In the genomic region with DNA sequence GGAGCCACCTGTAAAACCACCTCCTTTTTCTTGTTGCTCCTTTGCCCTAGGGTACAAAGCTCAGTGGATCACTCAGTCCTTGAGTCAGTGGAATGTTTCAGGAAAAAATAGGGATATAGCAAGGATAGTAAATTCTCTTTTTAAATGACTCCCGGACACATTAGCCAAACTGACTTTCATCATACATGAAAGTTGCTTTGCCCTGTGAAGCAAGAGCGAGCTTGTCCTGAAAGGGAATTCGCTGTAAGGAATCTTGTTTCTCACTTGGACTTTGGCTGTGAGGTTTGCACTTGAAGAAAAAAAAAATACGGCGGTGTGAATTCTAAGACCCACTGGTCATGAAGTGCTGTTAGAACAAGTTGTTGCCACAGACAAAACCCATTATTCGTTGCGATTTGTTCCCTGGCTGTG, we compare ENCODE assay signal across 8 mouse cellular contexts. TPM values are rescaled to one million over a fixed set of nuclear protein-coding genes. Genes with fewer than 3 reads are reported as not detected.
DNase-seq lines count a peak whose midpoint lies in the region; ATAC-seq and TF ChIP-seq lines count a peak whose summit lies in the region.

No protein-coding gene starts in this region.

- 25% methylated on average over 7 of the region's 7 CpGs for WGBS in neural tube, embryonic 11.5 days
- 2% methylated on average over 7 of the region's 7 CpGs for WGBS in intestine, embryonic 15.5 days
- 1% methylated on average over 7 of the region's 7 CpGs for WGBS in lung, embryonic 15.5 days

- H3K9ac ChIP-seq in neural tube, embryonic 11.5 days (ENCODE audit: low read length): peak overlapping the region; percentile 97
- H3K9ac ChIP-seq in intestine, embryonic 15.5 days: peak overlapping the region; percentile 99
- peak overlapping the region; percentile 93 for H3K9ac ChIP-seq in lung, embryonic 15.5 days

- H3K36me3 ChIP-seq in neural tube, embryonic 11.5 days (ENCODE audit: control insufficient read depth, insufficient read depth, low read length): no peaks in the 10 kb centered on the region
- no peaks in the 10 kb centered on the region for H3K36me3 ChIP-seq in intestine, embryonic 15.5 days
- no peaks in the 10 kb centered on the region for H3K36me3 ChIP-seq in lung, embryonic 15.5 days

- TF ChIP-seq CTCF in embryonic fibroblast, embryonic 13.5 days (IDR thresholded peaks at IDR 0.05; ENCODE audit: borderline replicate concordance, insufficient read depth, low read length): no peak

- H3K4me1 ChIP-seq in neural tube, embryonic 11.5 days (ENCODE audit: control insufficient read depth, insufficient read depth, low read length): peaks cover 12% of the 10 kb centered on the region; the same call in 1 of the 2 replicates
- H3K4me1 ChIP-seq in embryonic fibroblast, embryonic 13.5 days (ENCODE audit: control insufficient read depth, insufficient read depth, low read length): peaks cover 2% of the 10 kb centered on the region
- peaks cover 2% of the 10 kb centered on the region; the same call in 1 of the 2 replicates for H3K4me1 ChIP-seq in intestine, embryonic 15.5 days (replicated peaks)
- H3K4me1 ChIP-seq in lung, embryonic 15.5 days: peaks cover 37% of the 10 kb centered on the region

- DNase-seq in neural tube, embryonic 11.5 days (ENCODE audit: low spot score): no peak
- no peak for DNase-seq in neural tube, embryonic 10.5 days (ENCODE audit: extremely low spot score, low spot score)
- no peak for DNase-seq in natural killer cell, adult 2 months (ENCODE audit: low spot score in 2 of 2)
- DNase-seq in cerebellum, postnatal 25 days: no peak

- no peak for ATAC-seq in neural tube, embryonic 11.5 days (ENCODE audit: insufficient read depth, low FRiP score, low TSS enrichment)
- ATAC-seq in intestine, embryonic 15.5 days: no peak
- no peak for ATAC-seq in lung, embryonic 15.5 days (ENCODE audit: borderline replicate concordance, extremely low read depth, low FRiP score, low TSS enrichment)
- ATAC-seq in monocyte, adult 5-6 weeks (replicated peaks; ENCODE audit: insufficient number of reproducible peaks, low FRiP score, low TSS enrichment, poor library complexity, severe bottlenecking): no peak

- no peak overlapping the region for H3K27ac ChIP-seq in neural tube, embryonic 11.5 days (ENCODE audit: low read depth, low read length)
- H3K27ac ChIP-seq in embryonic fibroblast, embryonic 13.5 days (ENCODE audit: insufficient read depth, low read length): peak overlapping the region; percentile 82
- H3K27ac ChIP-seq in intestine, embryonic 15.5 days: peak overlapping the region; percentile 45; the same call in 1 of the 2 replicates
- peak overlapping the region; percentile 97 for H3K27ac ChIP-seq in lung, embryonic 15.5 days

- peak overlapping the region; percentile 85 for H3K4me2 ChIP-seq in neural tube, embryonic 11.5 days (ENCODE audit: low read depth)
- peak overlapping the region; percentile 55 for H3K4me2 ChIP-seq in intestine, embryonic 15.5 days (replicated peaks)
- H3K4me2 ChIP-seq in lung, embryonic 15.5 days: peak overlapping the region; percentile 62

- H3K27me3 ChIP-seq in neural tube, embryonic 11.5 days (ENCODE audit: control insufficient read depth, insufficient read depth, low read length): no peaks in the 10 kb centered on the region
- no peaks in the 10 kb centered on the region for H3K27me3 ChIP-seq in intestine, embryonic 15.5 days (replicated peaks)
- H3K27me3 ChIP-seq in lung, embryonic 15.5 days: no peaks in the 10 kb centered on the region

- TF ChIP-seq POLR2A in embryonic fibroblast, embryonic 13.5 days (IDR thresholded peaks at IDR 0.05; ENCODE audit: low read depth, low read length): peak; percentile 41; the same call in 1 of the 2 replicates

- peak overlapping the region; percentile 87 for H3K4me3 ChIP-seq in neural tube, embryonic 11.5 days (ENCODE audit: low read depth, low read length)
- H3K4me3 ChIP-seq in embryonic fibroblast, embryonic 13.5 days (ENCODE audit: insufficient read depth, low read length): peak overlapping the region; percentile 89
- H3K4me3 ChIP-seq in intestine, embryonic 15.5 days (replicated peaks): peak overlapping the region; percentile 85
- peak overlapping the region; percentile 91 for H3K4me3 ChIP-seq in lung, embryonic 15.5 days

- no peaks in the 10 kb centered on the region for H3K9me3 ChIP-seq in neural tube, embryonic 11.5 days (ENCODE audit: control insufficient read depth, low read length)
- no peaks in the 10 kb centered on the region for H3K9me3 ChIP-seq in intestine, embryonic 15.5 days
- H3K9me3 ChIP-seq in lung, embryonic 15.5 days: no peaks in the 10 kb centered on the region

RNA-seq across cellular contexts. Expression of a gene that starts 1.8 kb away (rescaled TPM):
- 37.5 and 39.1 TPM in 2 replicates for polyA plus RNA-seq in neural tube, embryonic 11.5 days (2014; fragmentation: Nextera tagmentation; extraction: Ambion mirVana)
- 615 and 683 TPM in 2 replicates for polyA plus RNA-seq in embryonic fibroblast, embryonic 13.5 days (2011; ENCODE audit: insufficient read length, low read depth, missing spikeins)
- polyA plus RNA-seq in intestine, embryonic 15.5 days (2015; fragmentation: Nextera tagmentation; extraction: Ambion mirVana): 30.8 and 33.3 TPM in 2 replicates
- 40.8 and 43.2 TPM in 2 replicates for polyA plus RNA-seq in lung, embryonic 15.5 days (2015; fragmentation: Nextera tagmentation; extraction: Ambion mirVana)
- total RNA-seq in monocyte, adult 5-6 weeks (2017): 450 to 531 TPM (median 492 TPM) in 3 replicates

Comparison
In these comparisons a context has a peak if more than half of its experiments do, and no peak if none do; other contexts are left out.
1. RNA of a gene that starts 1.8 kb away (polyA plus RNA-seq): 615 to 683 TPM in embryonic fibroblast, embryonic 13.5 days; 40.8 to 43.2 TPM in lung, embryonic 15.5 days, 37.5 to 39.1 TPM in neural tube, embryonic 11.5 days and 30.8 to 33.3 TPM in intestine, embryonic 15.5 days; every median in the first group is over 10 times any median in the second.
2. Peak in every context shown above with its lines, with median percentiles within 50 percentile points of each other: H3K4me2 ChIP-seq, H3K4me3 ChIP-seq and H3K9ac ChIP-seq.